Mouse (Mus musculus): ENCODE results near the gene Lbh. TPM values are rescaled to one million over a fixed set of nuclear protein-coding genes. Genes with fewer than 3 reads are reported as not detected.

Lbh gene
- polyA plus RNA-seq, 1 experiment from 2014 or later: 3.2 TPM

- Histone ChIP-seq H3K4me3 (ENCODE audit: low read depth, low read length) (no peak overlapping the region), H3K9me3 (ENCODE audit: control insufficient read depth, low read length) (no peaks in the 10 kb centered on the region), H3K9ac (ENCODE audit: low read depth, low read length) (no peak overlapping the region), H3K27me3 (replicated peaks; ENCODE audit: control insufficient read depth, insufficient read depth, low read length) (no peaks in the 10 kb centered on the region), H3K36me3 (ENCODE audit: control insufficient read depth, insufficient read depth, low read length) (no peaks in the 10 kb centered on the region), H3K4me1 (ENCODE audit: control insufficient read depth, insufficient read depth, low read length) (peaks cover 17% of the 10 kb centered on the region), H3K27ac (replicated peaks; ENCODE audit: low read depth, low read length) (peak overlapping the region; percentile 58; the same call in 1 of the 2 replicates), H3K4me2 (ENCODE audit: low read depth, low read length) (no peak overlapping the region)
- 56% methylated on average over 5 of the region's 5 CpGs for WGBS
- ATAC-seq (ENCODE audit: low read depth) (no peak), DNase-seq (ENCODE audit: low spot score) (no peak)
These were observed 47.6 kb downstream of the Lbh start for GRCm38 (mm10) chr17:72965687-72966086.

GRCm38 (mm10) chr17:72966091-72966531 is 48.0 kb downstream of the Lbh start:
- Histone ChIP-seq H3K36me3 (ENCODE audit: control insufficient read depth, insufficient read depth, low read length) (no peaks in the 10 kb centered on the region), H3K9ac (ENCODE audit: low read depth, low read length) (no peak overlapping the region), H3K4me2 (ENCODE audit: low read depth, low read length) (no peak overlapping the region), H3K27ac (replicated peaks; ENCODE audit: low read depth, low read length) (peak overlapping the region; percentile 58), H3K9me3 (ENCODE audit: control insufficient read depth, low read length) (no peaks in the 10 kb centered on the region), H3K4me3 (ENCODE audit: low read depth, low read length) (no peak overlapping the region), H3K27me3 (replicated peaks; ENCODE audit: control insufficient read depth, insufficient read depth, low read length) (no peaks in the 10 kb centered on the region), H3K4me1 (ENCODE audit: control insufficient read depth, insufficient read depth, low read length) (peaks cover 17% of the 10 kb centered on the region)
- 19% methylated on average over 5 of the region's 5 CpGs for WGBS
- ATAC-seq (ENCODE audit: low read depth): peak; percentile 79
- peak; percentile 57 for DNase-seq (ENCODE audit: low spot score)

- 41% methylated on average over 3 of the region's 3 CpGs for WGBS
These were observed 48.8 kb downstream of the Lbh start for GRCm38 (mm10) chr17:72966878-72967277.

GRCm38 (mm10) chr17:72967371-72968175 is 49.5 kb downstream of the Lbh start:
- H3K27ac ChIP-seq (replicated peaks; ENCODE audit: low read depth, low read length): peak overlapping the region; percentile 63; the same call in 1 of the 2 replicates
- DNase-seq (ENCODE audit: low spot score): no peak
- H3K9ac ChIP-seq (ENCODE audit: low read depth, low read length): no peak overlapping the region
- H3K4me1 ChIP-seq (ENCODE audit: control insufficient read depth, insufficient read depth, low read length): peaks cover 17% of the 10 kb centered on the region
- H3K36me3 ChIP-seq (ENCODE audit: control insufficient read depth, insufficient read depth, low read length): no peaks in the 10 kb centered on the region
- no peaks in the 10 kb centered on the region for H3K9me3 ChIP-seq (ENCODE audit: control insufficient read depth, low read length)
- ATAC-seq (ENCODE audit: low read depth): no peak
- no peak overlapping the region for H3K4me3 ChIP-seq (ENCODE audit: low read depth, low read length)
- no peak overlapping the region for H3K4me2 ChIP-seq (ENCODE audit: low read depth, low read length)
- H3K27me3 ChIP-seq (replicated peaks; ENCODE audit: control insufficient read depth, insufficient read depth, low read length): no peaks in the 10 kb centered on the region
- WGBS: 36% methylated on average over 6 of the region's 6 CpGs

More at GRCm38 (mm10) chr17:72966878-72967277, 48.8 kb downstream of the Lbh start:
- H3K4me1 ChIP-seq (ENCODE audit: control insufficient read depth, insufficient read depth, low read length): peaks cover 17% of the 10 kb centered on the region
- no peaks in the 10 kb centered on the region for H3K27me3 ChIP-seq (replicated peaks; ENCODE audit: control insufficient read depth, insufficient read depth, low read length)
- H3K27ac ChIP-seq (replicated peaks; ENCODE audit: low read depth, low read length): no peak overlapping the region
- no peak overlapping the region for H3K4me2 ChIP-seq (ENCODE audit: low read depth, low read length)
- H3K9me3 ChIP-seq (ENCODE audit: control insufficient read depth, low read length): no peaks in the 10 kb centered on the region
- no peaks in the 10 kb centered on the region for H3K36me3 ChIP-seq (ENCODE audit: control insufficient read depth, insufficient read depth, low read length)
- H3K9ac ChIP-seq (ENCODE audit: low read depth, low read length): no peak overlapping the region
- ATAC-seq (ENCODE audit: low read depth): no peak
- H3K4me3 ChIP-seq (ENCODE audit: low read depth, low read length): no peak overlapping the region
- no peak for DNase-seq (ENCODE audit: low spot score)

- H3K4me2 ChIP-seq (ENCODE audit: low read depth, low read length): no peak overlapping the region
- H3K4me1 ChIP-seq (ENCODE audit: control insufficient read depth, insufficient read depth, low read length): peaks cover 17% of the 10 kb centered on the region
- H3K9me3 ChIP-seq (ENCODE audit: control insufficient read depth, low read length): no peaks in the 10 kb centered on the region
- no peak overlapping the region for H3K9ac ChIP-seq (ENCODE audit: low read depth, low read length)
- ATAC-seq (ENCODE audit: low read depth): no peak
- no peak overlapping the region for H3K27ac ChIP-seq (replicated peaks; ENCODE audit: low read depth, low read length)
- no peak overlapping the region for H3K4me3 ChIP-seq (ENCODE audit: low read depth, low read length)
- no peak for DNase-seq (ENCODE audit: low spot score)
- H3K36me3 ChIP-seq (ENCODE audit: control insufficient read depth, insufficient read depth, low read length): no peaks in the 10 kb centered on the region
- H3K27me3 ChIP-seq (replicated peaks; ENCODE audit: control insufficient read depth, insufficient read depth, low read length): no peaks in the 10 kb centered on the region
- WGBS: 63% methylated on average over 4 of the region's 4 CpGs
These were observed 50.6 kb downstream of the Lbh start for GRCm38 (mm10) chr17:72968666-72969065.

- H3K27me3 ChIP-seq (replicated peaks; ENCODE audit: control insufficient read depth, insufficient read depth, low read length): no peaks in the 10 kb centered on the region
- H3K4me2 ChIP-seq (ENCODE audit: low read depth, low read length): no peak overlapping the region
- H3K4me3 ChIP-seq (ENCODE audit: low read depth, low read length): no peak overlapping the region
- 70% methylated on average over 7 of the region's 7 CpGs for WGBS
- ATAC-seq (ENCODE audit: low read depth) (no peak), DNase-seq (ENCODE audit: low spot score) (no peak)
- peaks cover 17% of the 10 kb centered on the region for H3K4me1 ChIP-seq (ENCODE audit: control insufficient read depth, insufficient read depth, low read length)
- H3K36me3 ChIP-seq (ENCODE audit: control insufficient read depth, insufficient read depth, low read length): no peaks in the 10 kb centered on the region
- H3K9me3 ChIP-seq (ENCODE audit: control insufficient read depth, low read length): no peaks in the 10 kb centered on the region
- H3K27ac ChIP-seq (replicated peaks; ENCODE audit: low read depth, low read length): no peak overlapping the region
- no peak overlapping the region for H3K9ac ChIP-seq (ENCODE audit: low read depth, low read length)
These were observed 52.6 kb downstream of the Lbh start for GRCm38 (mm10) chr17:72970631-72971161.

- Histone ChIP-seq H3K27ac (replicated peaks; ENCODE audit: low read depth, low read length) (no peak overlapping the region), H3K27me3 (replicated peaks; ENCODE audit: control insufficient read depth, insufficient read depth, low read length) (no peaks in the 10 kb centered on the region), H3K4me2 (ENCODE audit: low read depth, low read length) (no peak overlapping the region), H3K9me3 (ENCODE audit: control insufficient read depth, low read length) (no peaks in the 10 kb centered on the region), H3K4me3 (ENCODE audit: low read depth, low read length) (no peak overlapping the region), H3K9ac (ENCODE audit: low read depth, low read length) (no peak overlapping the region), H3K36me3 (ENCODE audit: control insufficient read depth, insufficient read depth, low read length) (no peaks in the 10 kb centered on the region), H3K4me1 (ENCODE audit: control insufficient read depth, insufficient read depth, low read length) (no peaks in the 10 kb centered on the region)
- ATAC-seq (ENCODE audit: low read depth): no peak
- whole genome bisulfite sequencing: 89% methylated on average over 5 of the region's 5 CpGs
- no peak for DNase-seq (ENCODE audit: low spot score)
These were observed 54.9 kb downstream of the Lbh start for GRCm38 (mm10) chr17:72973041-72973440.

GRCm38 (mm10) chr17:72976258-72977231 is 58.4 kb downstream of the Lbh start:
- Histone ChIP-seq H3K4me1 (ENCODE audit: control insufficient read depth, insufficient read depth, low read length) (no peaks in the 10 kb centered on the region), H3K36me3 (ENCODE audit: control insufficient read depth, insufficient read depth, low read length) (no peaks in the 10 kb centered on the region), H3K4me3 (ENCODE audit: low read depth, low read length) (no peak overlapping the region), H3K9me3 (ENCODE audit: control insufficient read depth, low read length) (no peaks in the 10 kb centered on the region), H3K27ac (replicated peaks; ENCODE audit: low read depth, low read length) (no peak overlapping the region), H3K9ac (ENCODE audit: low read depth, low read length) (no peak overlapping the region), H3K27me3 (replicated peaks; ENCODE audit: control insufficient read depth, insufficient read depth, low read length) (no peaks in the 10 kb centered on the region), H3K4me2 (ENCODE audit: low read depth, low read length) (no peak overlapping the region)
- WGBS: 77% methylated on average over 11 of the region's 11 CpGs
- ATAC-seq (ENCODE audit: low read depth) (no peak), DNase-seq (ENCODE audit: low spot score) (no peak)
